Mouse (Mus musculus): Measurements from ENCODE around the gene Slc30a1.

GRCm38 (mm10) chr1:191906571-191907430, at the start of gene Slc30a1:
- no peak for TF ChIP-seq EP300 (IDR thresholded peaks at IDR 0.05)
- no peak for TF ChIP-seq CTCF (IDR thresholded peaks at IDR 0.05)
